Mouse (Mus musculus) adrenal gland, adult 2 months (tissue): ENCODE results near the gene Slit1. TPM values are rescaled to one million over a fixed set of nuclear protein-coding genes. Genes with fewer than 3 reads are reported as not detected.
A peak's percentile ranks its signal among the peaks of the same experiment; 100 is the strongest.

Experiments used
- DNase-seq: peaks from one replicate; pipeline ENCODE4 v3.0.0; 2021
- polyA plus RNA-seq: library from polyadenylated mRNA; depleted of rRNA; stranded (reverse); fragments of >200 nt; gene quantifications from 2 replicates; pipeline ENCODE4 v1.2.3, GENCODE M21; 2012
- total RNA-seq, 2 experiments: library from RNA; stranded (reverse); gene quantifications; 2 replicates each; pipeline ENCODE4 v1.2.3; 2021

Gene Slit1
- total and polyA plus RNA-seq, 3 experiments = 2.9 to 18.1 (median 11.9) TPM

DNA sequence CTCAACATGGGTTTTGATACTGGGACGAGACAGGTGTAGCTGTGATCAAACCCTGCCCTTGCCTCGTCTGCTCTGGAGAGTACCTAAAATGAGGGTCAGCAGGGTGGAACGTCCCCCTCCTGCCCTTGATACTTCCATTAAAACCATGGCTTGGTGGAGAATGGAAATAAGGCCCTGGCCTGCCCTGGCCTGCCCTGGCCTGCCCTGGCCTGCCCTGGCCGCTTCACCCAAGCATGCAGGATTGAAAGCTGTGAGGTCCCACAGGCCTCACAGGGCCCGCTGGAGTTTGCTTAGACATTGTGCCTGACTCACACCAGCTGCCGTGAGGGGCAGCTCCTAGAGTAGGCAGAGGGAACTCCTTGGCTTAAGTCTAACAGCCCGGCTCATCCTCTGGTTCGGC is 55.6 kb downstream of the Slit1 start:
- DNase-seq = no peak

GRCm38 (mm10) chr19:41686194-41686593 is 57.3 kb downstream of the Slit1 start:
- DNase-seq = no peak

DNA sequence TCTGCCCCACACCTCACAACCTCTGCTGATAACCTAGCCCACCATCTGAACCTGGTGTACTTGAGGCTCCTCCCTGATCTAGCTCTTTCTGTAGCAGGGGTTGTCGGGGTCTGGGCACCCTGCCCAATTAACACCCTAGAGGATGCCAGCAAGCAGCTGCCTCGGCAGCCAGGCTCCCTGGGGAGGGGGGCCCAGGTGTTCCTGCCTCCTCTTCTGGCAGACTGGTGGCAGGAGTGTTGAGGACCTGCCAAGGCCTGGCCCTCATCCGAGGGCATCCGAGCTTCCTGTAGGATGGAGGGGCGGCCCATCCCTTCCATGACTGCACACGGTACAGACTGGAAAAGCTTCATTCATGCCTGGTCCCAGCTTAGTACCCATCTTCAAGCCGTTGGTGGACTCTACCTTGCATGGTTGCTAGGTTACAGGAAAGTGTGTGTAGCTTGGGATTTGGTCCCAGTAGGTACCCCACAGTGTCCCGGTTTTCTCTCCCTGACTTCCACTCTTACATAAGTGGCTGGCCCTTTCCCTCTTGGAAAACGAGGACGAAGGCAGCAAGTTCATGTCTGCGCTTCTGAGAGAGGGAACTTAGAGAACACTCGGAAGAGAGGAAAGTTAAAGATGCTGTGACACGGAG is 57.9 kb downstream of the Slit1 start:
- DNase-seq = no peak

- no peak for DNase-seq
Observed at GRCm38 (mm10) chr19:41684874-41685273, 58.6 kb downstream of the Slit1 start.

DNA sequence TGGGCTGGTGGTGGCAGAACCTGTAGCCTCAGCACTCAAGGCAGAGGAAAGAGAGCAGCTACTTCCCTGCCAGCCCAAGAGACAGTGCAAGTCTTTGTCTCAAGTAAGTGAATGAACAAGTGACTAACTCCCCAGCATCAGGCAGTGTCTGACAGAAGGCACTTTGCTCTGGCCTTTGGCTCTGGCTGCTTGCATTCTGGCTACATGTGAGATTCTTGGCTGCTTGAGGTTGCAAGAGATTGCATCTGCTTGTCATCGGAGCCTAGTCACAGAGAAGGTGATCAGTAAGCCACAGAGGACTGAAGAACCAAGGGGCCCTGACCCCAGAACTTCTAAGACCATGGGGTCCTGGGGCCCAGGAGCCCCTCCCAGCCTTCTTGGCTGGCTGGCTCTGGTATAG is 59.5 kb downstream of the Slit1 start:
- no peak for DNase-seq

GRCm38 (mm10) chr19:41680267-41680666 is 63.2 kb downstream of the Slit1 start:
- no peak for DNase-seq

GRCm38 (mm10) chr19:41679028-41679427 is 64.4 kb downstream of the Slit1 start:
- DNase-seq = no peak

- DNase-seq = no peak
Observed at GRCm38 (mm10) chr19:41677575-41677974, 65.9 kb downstream of the Slit1 start.

DNA sequence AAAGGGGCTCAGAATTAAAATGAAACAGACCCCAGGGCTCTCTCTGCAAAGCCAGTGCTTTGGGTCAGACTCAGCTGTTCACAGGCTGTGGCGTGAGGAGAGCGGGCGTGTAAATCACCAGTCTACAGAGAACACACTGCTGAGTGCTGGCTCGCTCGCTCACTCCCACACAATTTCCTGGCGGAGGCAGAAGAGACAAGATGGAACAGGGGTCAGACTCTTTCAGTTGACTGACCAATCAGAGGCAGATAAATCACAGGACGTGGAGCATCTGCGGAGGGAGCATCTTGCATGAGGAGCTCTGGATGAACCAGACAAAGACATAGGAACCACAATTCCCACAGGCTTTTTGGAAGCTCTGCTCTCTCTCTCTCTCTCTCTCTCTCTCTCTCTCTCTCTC is 67.9 kb downstream of the Slit1 start:
- DNase-seq = no peak

DNA sequence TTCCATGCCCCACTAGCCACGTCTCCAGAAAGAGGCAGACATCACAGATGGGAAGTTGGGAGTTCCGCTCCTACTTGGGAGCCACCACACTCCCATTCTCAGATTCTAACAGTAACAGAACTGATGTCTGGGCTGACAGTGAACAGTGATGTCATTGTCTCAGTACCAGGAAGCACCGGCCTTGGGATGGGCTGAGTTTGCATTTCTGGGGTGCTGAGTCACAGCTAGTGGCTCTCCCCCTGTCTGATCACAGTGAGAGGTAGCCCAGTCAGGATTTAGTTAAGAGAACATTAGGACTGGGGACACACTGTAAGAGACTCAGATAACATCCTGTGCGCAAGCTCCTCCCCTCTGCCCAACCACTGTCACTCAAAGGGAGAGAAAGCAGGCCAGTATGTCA is 69.1 kb downstream of the Slit1 start:
- DNase-seq = peak; percentile 91

DNA sequence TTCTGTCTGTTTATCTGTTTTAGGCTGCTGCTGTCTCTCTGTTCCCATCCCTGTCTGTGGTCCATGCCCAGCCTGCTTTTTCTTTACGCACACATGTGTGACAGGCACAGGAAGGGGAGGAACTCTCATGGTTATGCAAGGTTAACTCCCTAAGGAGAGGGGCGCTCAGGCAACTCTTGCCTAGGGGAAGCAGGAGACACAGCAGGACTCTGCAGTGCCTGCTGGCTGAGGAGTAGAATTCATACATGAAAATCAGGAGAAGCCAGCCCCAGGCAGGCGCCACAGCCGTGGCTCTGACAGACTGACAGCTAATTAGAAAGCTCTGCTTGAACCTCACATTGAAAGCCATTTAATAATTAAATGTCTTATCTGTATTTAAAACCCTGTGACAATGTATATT is 70.6 kb downstream of the Slit1 start:
- no peak for DNase-seq

DNA sequence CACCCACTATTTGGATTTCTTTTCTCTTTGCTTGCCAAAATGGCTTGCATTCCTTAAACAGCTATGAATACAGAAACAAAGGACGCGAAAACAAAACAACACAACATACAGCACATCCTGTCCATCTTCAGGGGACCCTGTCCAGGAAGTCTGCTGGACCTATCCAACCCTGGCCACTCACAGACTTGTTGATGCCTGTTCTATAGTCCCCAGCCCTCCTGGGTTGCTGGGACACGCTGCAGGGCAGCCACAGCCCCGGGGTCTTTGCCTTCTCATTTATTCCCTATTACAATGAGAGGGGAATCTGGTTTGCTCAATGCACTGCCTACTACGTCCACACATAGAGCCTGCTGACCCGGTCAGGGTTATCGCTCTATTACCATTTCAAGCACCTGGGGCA is 72.5 kb downstream of the Slit1 start:
- no peak for DNase-seq

- peak; percentile 83 for DNase-seq
Observed at GRCm38 (mm10) chr19:41670473-41670872, 73.0 kb downstream of the Slit1 start.

GRCm38 (mm10) chr19:41669747-41670342 is 73.6 kb downstream of the Slit1 start:
- no peak for DNase-seq

DNA sequence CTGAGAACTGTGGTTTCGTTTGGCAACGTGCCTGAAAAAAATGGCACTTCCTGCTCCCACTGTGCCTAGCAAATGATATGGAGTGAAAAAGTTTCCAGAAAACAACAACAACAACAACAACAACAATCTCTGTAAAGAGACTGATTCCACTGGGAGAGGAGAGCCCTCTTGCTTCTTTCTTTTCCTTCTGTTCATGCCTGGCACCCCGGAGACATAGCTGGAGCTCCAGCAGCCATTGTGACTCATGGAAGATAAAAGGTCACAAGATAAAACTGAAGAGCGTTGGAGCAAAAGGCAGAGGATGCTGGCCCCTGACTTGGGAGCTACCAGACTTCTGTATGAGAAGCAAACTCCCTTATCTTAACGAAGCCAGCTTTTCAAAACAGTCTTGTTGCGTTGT is 75.9 kb downstream of the Slit1 start:
- DNase-seq = peak; percentile 53

GRCm38 (mm10) chr19:41665941-41666340 is 77.5 kb downstream of the Slit1 start:
- DNase-seq = peak; percentile 73

- peak; percentile 74 for DNase-seq
Observed at GRCm38 (mm10) chr19:41663506-41664242, 79.8 kb downstream of the Slit1 start.

DNA sequence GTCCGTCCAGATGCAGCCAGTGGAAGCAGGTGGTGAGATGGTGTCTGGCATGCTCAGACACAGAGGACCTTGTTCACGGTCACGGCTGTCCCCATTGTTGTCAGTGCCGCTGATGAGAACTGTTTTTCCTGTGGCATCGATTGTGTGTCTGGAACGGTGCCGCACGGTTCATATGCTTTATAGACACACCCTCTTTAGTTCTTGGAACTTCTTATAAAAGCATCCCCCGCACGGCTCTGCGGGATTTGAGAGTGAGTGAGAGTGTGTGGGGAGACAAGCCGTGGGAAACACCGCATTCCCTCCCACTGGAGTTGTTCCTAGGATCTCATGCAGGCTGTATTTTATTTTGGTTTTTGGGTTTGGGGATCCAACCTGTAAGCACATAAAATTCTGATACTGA is 82.0 kb downstream of the Slit1 start:
- DNase-seq = no peak

DNA sequence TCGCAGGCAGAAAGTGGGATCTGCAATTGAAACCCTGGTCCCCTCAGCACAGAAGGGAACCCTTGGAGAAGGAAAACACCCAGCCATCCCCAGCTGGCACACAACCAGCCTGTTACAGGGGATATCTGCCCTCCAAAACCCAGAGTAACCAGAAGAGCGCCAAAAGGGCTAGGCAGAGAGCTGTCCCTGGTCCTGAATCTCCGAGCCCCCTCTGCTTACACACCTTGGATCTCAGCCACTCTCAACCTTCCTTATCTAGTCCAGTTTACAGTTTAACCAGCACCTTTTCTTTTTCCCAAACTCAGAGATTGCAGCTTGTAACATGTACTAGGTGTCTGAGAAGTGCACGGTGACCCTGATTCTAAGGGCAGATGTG is 82.5 kb downstream of the Slit1 start:
- peak; percentile 40 for DNase-seq

DNA sequence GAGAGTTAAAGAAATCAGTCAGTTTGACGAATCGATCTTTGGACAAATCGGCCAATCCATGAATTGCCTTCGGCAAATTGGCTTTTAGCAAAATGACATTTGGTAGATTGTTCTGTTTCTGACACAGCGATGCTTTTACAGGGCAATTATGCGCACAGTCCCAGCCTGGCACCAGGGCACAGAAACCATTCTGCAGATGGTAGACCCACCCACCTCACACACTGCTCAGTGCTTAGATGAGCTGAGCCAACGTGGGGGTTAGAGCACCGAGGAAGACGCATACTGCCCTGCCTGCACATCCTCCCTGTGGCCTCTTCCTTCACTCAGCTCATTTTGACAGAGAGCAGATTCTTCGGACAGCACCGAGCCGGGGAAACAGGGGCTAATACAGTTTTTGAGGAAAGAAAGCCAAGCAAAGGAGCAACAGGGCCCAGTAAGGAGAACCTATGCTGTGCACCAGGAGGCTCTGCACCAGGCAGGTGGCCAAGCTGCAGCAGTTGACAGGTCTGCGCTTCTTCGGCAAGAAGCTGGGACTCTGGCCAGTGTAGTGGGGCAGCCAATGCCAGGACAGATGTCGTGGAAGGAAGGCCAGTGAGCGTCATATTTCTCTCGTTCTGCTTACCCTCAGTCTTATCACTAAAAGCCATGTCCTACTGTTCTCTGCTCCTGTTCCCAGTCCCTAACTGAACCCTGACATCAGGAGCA is 83.0 kb downstream of the Slit1 start:
- no peak for DNase-seq

DNA sequence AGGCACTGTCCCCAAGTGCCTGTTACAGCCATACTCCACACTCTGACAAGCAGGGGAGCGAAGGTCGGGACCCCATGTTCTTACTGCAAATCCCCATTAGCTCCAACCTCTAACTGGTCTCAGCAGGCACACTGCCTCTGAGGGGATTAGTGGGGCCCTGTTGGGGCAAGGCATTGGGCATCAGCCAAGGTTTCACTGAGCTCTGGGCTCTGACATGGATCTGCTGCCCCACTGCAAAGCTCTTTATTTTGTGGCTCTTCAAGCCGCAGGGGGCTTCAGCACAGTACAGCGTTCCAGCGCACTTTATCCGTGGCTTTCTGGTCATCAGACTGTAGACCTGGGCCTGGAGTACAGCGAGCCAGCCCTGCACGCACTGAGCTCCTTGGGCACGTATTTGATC is 86.0 kb downstream of the Slit1 start:
- DNase-seq = no peak

DNA sequence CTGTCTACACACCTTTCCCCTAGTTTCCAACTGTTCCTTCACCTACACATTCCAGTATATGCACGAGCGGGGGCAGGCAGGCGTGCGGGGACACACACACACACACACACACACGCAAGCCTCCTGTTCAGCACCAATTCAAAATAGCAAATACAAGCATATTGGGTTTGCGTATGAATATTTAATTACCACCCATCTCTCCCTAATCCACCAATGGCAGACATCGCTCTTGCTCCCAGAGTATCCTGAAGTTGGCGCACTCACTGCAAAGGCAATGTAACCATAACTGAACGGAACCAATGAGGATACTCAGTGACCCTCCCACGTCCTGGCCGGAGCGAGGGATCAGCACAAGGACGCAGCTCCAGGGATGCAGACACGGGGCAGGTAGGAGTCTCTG is 86.8 kb downstream of the Slit1 start:
- no peak for DNase-seq

DNA sequence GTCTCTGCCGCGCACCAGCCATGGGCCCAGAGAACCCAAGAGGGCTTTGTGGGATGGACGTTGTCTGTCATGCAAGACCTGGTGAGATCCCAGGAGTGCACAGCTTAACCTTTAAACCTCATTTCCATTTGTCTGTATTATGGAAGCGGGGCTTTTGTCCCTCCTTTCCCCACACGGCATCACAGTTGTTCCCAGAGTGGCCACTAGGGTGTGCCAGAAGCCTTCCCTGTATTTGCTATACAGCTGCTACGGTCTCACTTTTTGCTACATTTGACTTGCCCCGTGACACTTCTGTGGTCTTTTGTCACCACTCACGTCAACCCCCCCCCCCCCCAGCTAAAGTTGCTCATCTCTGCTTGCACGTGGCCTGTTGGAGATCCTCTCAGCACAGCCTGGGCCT is 87.5 kb downstream of the Slit1 start:
- peak; percentile 69 for DNase-seq
